Mouse (Mus musculus) megakaryocyte, adult 5-6 weeks (primary cell): ENCODE measurements around the gene Cntn2. TPM values are rescaled to one million over a fixed set of nuclear protein-coding genes. Genes with fewer than 3 reads are reported as not detected.

Experiments used
- total RNA-seq, 2 experiments: library from RNA; stranded (forward) in 1 of 2; stranded (reverse) in 1 of 2; fragments of 153-499, 151-499 nt in 1 of 2; fragments of 221-1000, 200-1000 nt in 1 of 2; gene quantifications; 2 replicates each; pipeline versions ENCODE4 v1.2.3 to v1.2.4; 2015 to 2017

Cntn2 gene
- total RNA-seq, 2 experiments from 2014 or later: not detected

Other genes with a start within 250 kb of the Cntn2 start
- gene Klhdc8a, start 244.6 kb downstream of the Cntn2 start, total RNA-seq (2015): not detected in 2 replicates
- gene Klhdc8a, start 244.6 kb downstream of the Cntn2 start, total RNA-seq (2017): not detected in 2 replicates
- 23.9 and 24.2 TPM in 2 replicates for gene Nuak2, start 227.1 kb downstream of the Cntn2 start, total RNA-seq (2015)
- gene Nuak2, start 227.1 kb downstream of the Cntn2 start, total RNA-seq (2017): 14.3 and 16.7 TPM in 2 replicates
- gene Tmcc2, start 152.0 kb downstream of the Cntn2 start, total RNA-seq (2015): 4.9 and 6.9 TPM in 2 replicates
- 5.3 and 7.8 TPM in 2 replicates for gene Tmcc2, start 152.0 kb downstream of the Cntn2 start, total RNA-seq (2017)
- 17.2 and 19.5 TPM in 2 replicates for gene Dstyk, start 125.7 kb downstream of the Cntn2 start, total RNA-seq (2015)
- 24.8 and 36.6 TPM in 2 replicates for gene Dstyk, start 125.7 kb downstream of the Cntn2 start, total RNA-seq (2017)
- 47.9 and 53.9 TPM in 2 replicates for gene Rbbp5, start 65.9 kb downstream of the Cntn2 start, total RNA-seq (2015)
- gene Rbbp5, start 65.9 kb downstream of the Cntn2 start, total RNA-seq (2017): 63.0 and 72.4 TPM in 2 replicates
- 4.9 and 5.4 TPM in 2 replicates for gene Tmem81, start 37.0 kb downstream of the Cntn2 start, total RNA-seq (2015)
- 4.8 and 5.9 TPM in 2 replicates for gene Tmem81, start 37.0 kb downstream of the Cntn2 start, total RNA-seq (2017)
- not detected in 2 replicates for gene Nfasc, start 198.5 kb upstream of the Cntn2 start, total RNA-seq (2015)
- gene Nfasc, start 198.5 kb upstream of the Cntn2 start, total RNA-seq (2017): not detected in 2 replicates